Comparison of ENCODE assay signal across 8 mouse cellular contexts in genomic region chr8:69882833-69883600, GRCm38 (mm10). TPM values are rescaled to one million over a fixed set of nuclear protein-coding genes. Genes with fewer than 3 reads are reported as not detected.
A peak's percentile ranks its signal among the peaks of the same experiment; 100 is the strongest.
DNase-seq lines count a peak whose midpoint lies in the region; ATAC-seq lines count a peak whose summit lies in the region.

No protein-coding gene starts in this region.

- H3K4me3 ChIP-seq in heart, embryonic 13.5 days: peak overlapping the region; percentile 53
- peak overlapping the region; percentile 44 for H3K4me3 ChIP-seq in hindbrain, embryonic 13.5 days
- peak overlapping the region; percentile 44 for H3K4me3 ChIP-seq in midbrain, embryonic 13.5 days (replicated peaks)

- no peak for ATAC-seq in heart, embryonic 13.5 days (ENCODE audit: extremely low read depth, insufficient number of reproducible peaks, low FRiP score, low TSS enrichment)
- ATAC-seq in hindbrain, embryonic 13.5 days (ENCODE audit: low FRiP score): peak; percentile 5; the same call in 1 of the 2 replicates
- ATAC-seq in midbrain, embryonic 13.5 days: 0 out of 2 replicates have a peak, but pooled peaks have one; percentile 1

- H3K4me1 ChIP-seq in heart, embryonic 13.5 days: peaks cover 38% of the 10 kb centered on the region
- peaks cover 47% of the 10 kb centered on the region for H3K4me1 ChIP-seq in hindbrain, embryonic 13.5 days (replicated peaks)
- H3K4me1 ChIP-seq in midbrain, embryonic 13.5 days (replicated peaks): peaks cover 38% of the 10 kb centered on the region

- WGBS in heart, embryonic 13.5 days: 15% methylated on average over 52 of the region's 52 CpGs
- WGBS in hindbrain, embryonic 13.5 days: 10% methylated on average over 51 of the region's 52 CpGs
- 16% methylated on average over 52 of the region's 52 CpGs for WGBS in midbrain, embryonic 13.5 days

- H3K9me3 ChIP-seq in heart, embryonic 13.5 days: no peaks in the 10 kb centered on the region
- no peaks in the 10 kb centered on the region for H3K9me3 ChIP-seq in hindbrain, embryonic 13.5 days
- H3K9me3 ChIP-seq in midbrain, embryonic 13.5 days: no peaks in the 10 kb centered on the region

- H3K27me3 ChIP-seq in heart, embryonic 13.5 days (replicated peaks): peaks cover 100% of the 10 kb centered on the region
- peaks cover 98% of the 10 kb centered on the region for H3K27me3 ChIP-seq in hindbrain, embryonic 13.5 days
- H3K27me3 ChIP-seq in midbrain, embryonic 13.5 days: peaks cover 93% of the 10 kb centered on the region

- no peak for DNase-seq in heart, adult 11 months
- DNase-seq in R1 (ENCODE audit: low read depth, low spot score): peak; percentile 36
- DNase-seq in adrenal gland, adult 8-10 months: no peak
- no peak for DNase-seq in layer of hippocampus, postnatal 14 days (ENCODE audit: low spot score in 2 of 2)
- DNase-seq in c-Kit-positive CD71-positive TER-119-positive erythroid progenitor cells, embryonic 14.5 days (ENCODE audit: low spot score): no peak

- H3K27ac ChIP-seq in heart, embryonic 13.5 days (replicated peaks): no peak overlapping the region
- H3K27ac ChIP-seq in hindbrain, embryonic 13.5 days: no peak overlapping the region
- H3K27ac ChIP-seq in midbrain, embryonic 13.5 days: no peak overlapping the region

- H3K9ac ChIP-seq in heart, embryonic 13.5 days: no peak overlapping the region
- H3K9ac ChIP-seq in hindbrain, embryonic 13.5 days: no peak overlapping the region
- no peak overlapping the region for H3K9ac ChIP-seq in midbrain, embryonic 13.5 days (replicated peaks)

- no peaks in the 10 kb centered on the region for H3K36me3 ChIP-seq in heart, embryonic 13.5 days
- H3K36me3 ChIP-seq in hindbrain, embryonic 13.5 days: no peaks in the 10 kb centered on the region
- no peaks in the 10 kb centered on the region for H3K36me3 ChIP-seq in midbrain, embryonic 13.5 days

- H3K4me2 ChIP-seq in heart, embryonic 13.5 days: peak overlapping the region; percentile 70
- H3K4me2 ChIP-seq in hindbrain, embryonic 13.5 days: peak overlapping the region; percentile 54
- H3K4me2 ChIP-seq in midbrain, embryonic 13.5 days (replicated peaks): peak overlapping the region; percentile 54

RNA-seq across cellular contexts. Expression of gene Cilp2, which starts 4.5 kb away (rescaled TPM):
- polyA plus RNA-seq in heart, embryonic 13.5 days (2015; fragmentation: Nextera tagmentation; extraction: Ambion mirVana): 0.55 and 0.56 TPM in 2 replicates
- 3.5 and 3.6 TPM in 2 replicates for polyA plus RNA-seq in hindbrain, embryonic 13.5 days (2015; fragmentation: Nextera tagmentation; extraction: Ambion mirVana)
- polyA plus RNA-seq in midbrain, embryonic 13.5 days (2015; fragmentation: Nextera tagmentation; extraction: Ambion mirVana): 2.1 TPM in 2 replicates
- under 1 TPM in 2 of 4 experiments, not detected in 2; 0.06 to 0.08 TPM for total RNA-seq in adrenal gland, adult 8-10 months (2022)
- 1 to 10 TPM; 1.6 to 2.4 TPM for total RNA-seq in layer of hippocampus, postnatal 14 days (2021)

RNA-seq across cellular contexts. Expression of gene Tssk6, which starts 19.0 kb away (rescaled TPM):
- 1.9 and 2.2 TPM in 2 replicates for polyA plus RNA-seq in heart, embryonic 13.5 days (2015; fragmentation: Nextera tagmentation; extraction: Ambion mirVana)
- 3.4 and 4.5 TPM in 2 replicates for polyA plus RNA-seq in hindbrain, embryonic 13.5 days (2015; fragmentation: Nextera tagmentation; extraction: Ambion mirVana)
- polyA plus RNA-seq in midbrain, embryonic 13.5 days (2015; fragmentation: Nextera tagmentation; extraction: Ambion mirVana): 3.7 and 4.1 TPM in 2 replicates
- under 1 TPM; 0.34 to 0.59 (median 0.38) TPM for total RNA-seq in adrenal gland, adult 8-10 months (2022)
- under 1 TPM; 0.25 to 0.48 TPM for total RNA-seq in layer of hippocampus, postnatal 14 days (2021)

RNA-seq across cellular contexts. Expression of gene Ndufa13, which starts 19.3 kb away (rescaled TPM):
- 304 and 343 TPM in 2 replicates for polyA plus RNA-seq in heart, embryonic 13.5 days (2015; fragmentation: Nextera tagmentation; extraction: Ambion mirVana)
- polyA plus RNA-seq in hindbrain, embryonic 13.5 days (2015; fragmentation: Nextera tagmentation; extraction: Ambion mirVana): 187 and 198 TPM in 2 replicates
- polyA plus RNA-seq in midbrain, embryonic 13.5 days (2015; fragmentation: Nextera tagmentation; extraction: Ambion mirVana): 174 and 181 TPM in 2 replicates
- total RNA-seq in adrenal gland, adult 8-10 months (2022): 100 to 1,000 TPM; 102 to 174 (median 123) TPM
- 100 to 1,000 TPM; 152 to 159 TPM for total RNA-seq in layer of hippocampus, postnatal 14 days (2021)

RNA-seq across cellular contexts. Expression of gene Yjefn3, which starts 19.5 kb away (rescaled TPM):
- 8.1 and 8.2 TPM in 2 replicates for polyA plus RNA-seq in heart, embryonic 13.5 days (2015; fragmentation: Nextera tagmentation; extraction: Ambion mirVana)
- polyA plus RNA-seq in hindbrain, embryonic 13.5 days (2015; fragmentation: Nextera tagmentation; extraction: Ambion mirVana): 12.3 and 12.8 TPM in 2 replicates
- 9.1 and 10.8 TPM in 2 replicates for polyA plus RNA-seq in midbrain, embryonic 13.5 days (2015; fragmentation: Nextera tagmentation; extraction: Ambion mirVana)
- total RNA-seq in adrenal gland, adult 8-10 months (2022): 1 to 10 TPM in 1 of 4 experiments, under 1 TPM in 1, not detected in 2; 0.38 to 1.3 TPM
- 10 to 100 TPM; 19.8 to 24.6 TPM for total RNA-seq in layer of hippocampus, postnatal 14 days (2021)

RNA-seq across cellular contexts. Expression of gene Pbx4, which starts 50.7 kb away (rescaled TPM):
- 2.4 and 3.9 TPM in 2 replicates for polyA plus RNA-seq in heart, embryonic 13.5 days (2015; fragmentation: Nextera tagmentation; extraction: Ambion mirVana)
- polyA plus RNA-seq in hindbrain, embryonic 13.5 days (2015; fragmentation: Nextera tagmentation; extraction: Ambion mirVana): 62.9 and 69.2 TPM in 2 replicates
- polyA plus RNA-seq in midbrain, embryonic 13.5 days (2015; fragmentation: Nextera tagmentation; extraction: Ambion mirVana): 59.2 and 65.0 TPM in 2 replicates
- 1 to 10 TPM; 1.7 to 3.7 (median 2.7) TPM for total RNA-seq in adrenal gland, adult 8-10 months (2022)
- total RNA-seq in layer of hippocampus, postnatal 14 days (2021): 10 to 100 TPM; 17.1 to 19.7 TPM
